Mouse (Mus musculus) erythroid progenitor cell, adult 5-6 weeks (primary cell): Measurements from ENCODE around the gene Lsamp. TPM values are rescaled to one million over a fixed set of nuclear protein-coding genes. Genes with fewer than 3 reads are reported as not detected.

Experiments used
- ATAC-seq: replicated peaks from 2 replicates; pipeline ENCODE4 v1.8.0; 2016; ENCODE audit warnings: moderate number of reproducible peaks, mild to moderate bottlenecking, moderate TSS enrichment, inconsistent platforms; ENCODE audit not compliant: poor library complexity, low FRiP score, severe bottlenecking
- total RNA-seq, 2 experiments: library from RNA; stranded (forward) in 1 of 2; stranded (reverse) in 1 of 2; fragments of 150-400 nt in 1 of 2; fragments of 186-747, 209-891 nt in 1 of 2; gene quantifications; 2 replicates each; pipeline versions ENCODE4 v1.2.3 to v1.2.4; 2015 to 2017; ENCODE audit warnings: low replicate concordance in 2 of 2

The Lsamp gene
- total RNA-seq, 2 experiments from 2014 or later, result not detected

- no peak for ATAC-seq
These were observed 1842.9 kb downstream of the Lsamp start for GRCm38 (mm10) chr16:41826899-41827604.

GRCm38 (mm10) chr16:41827605-41827948, 1843.4 kb downstream of the Lsamp start:
- no peak for ATAC-seq

DNA sequence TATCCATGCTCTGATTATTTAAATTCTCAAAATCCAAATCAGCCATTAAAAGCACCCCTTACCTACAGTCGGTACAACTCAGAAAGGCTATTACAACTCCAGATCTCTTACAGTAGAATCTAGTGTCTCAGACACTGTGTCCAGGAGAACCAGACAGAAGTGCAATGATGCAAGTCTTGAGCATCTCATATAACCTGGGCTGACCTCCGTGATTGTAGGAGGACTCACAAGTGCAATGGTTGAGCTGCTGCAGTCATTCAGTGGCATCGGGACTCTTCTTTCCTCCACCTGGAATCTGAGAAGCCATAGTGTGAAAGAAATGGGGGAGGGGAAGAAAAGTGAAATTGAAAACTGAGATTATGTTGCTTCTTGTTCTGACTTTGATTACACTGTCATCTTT, 1850.5 kb downstream of the Lsamp start:
- ATAC-seq, result no peak

DNA sequence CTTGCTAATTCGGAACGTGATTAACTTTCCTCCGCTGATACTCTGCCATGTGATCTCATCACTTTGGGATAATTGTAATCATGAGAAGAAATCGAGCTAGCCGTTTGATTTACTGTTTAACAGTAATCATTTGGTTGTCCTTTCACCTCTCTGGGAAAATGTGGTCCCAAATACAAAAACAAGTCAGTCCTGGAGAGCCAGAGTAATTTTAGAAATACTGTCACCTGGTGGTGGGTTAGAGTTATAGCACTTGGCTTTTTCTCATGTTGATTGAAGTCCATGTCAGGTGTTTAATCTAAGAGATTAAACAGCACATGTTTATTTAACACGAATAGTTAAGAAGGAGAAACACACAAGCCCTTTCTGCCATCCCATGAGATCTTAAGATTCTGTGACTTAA, 1851.6 kb downstream of the Lsamp start:
- no peak for ATAC-seq

- no peak for ATAC-seq
These were observed 1855.7 kb downstream of the Lsamp start for GRCm38 (mm10) chr16:41839751-41840404.

- ATAC-seq, result no peak
These were observed 1862.7 kb downstream of the Lsamp start for GRCm38 (mm10) chr16:41846903-41847302.

DNA sequence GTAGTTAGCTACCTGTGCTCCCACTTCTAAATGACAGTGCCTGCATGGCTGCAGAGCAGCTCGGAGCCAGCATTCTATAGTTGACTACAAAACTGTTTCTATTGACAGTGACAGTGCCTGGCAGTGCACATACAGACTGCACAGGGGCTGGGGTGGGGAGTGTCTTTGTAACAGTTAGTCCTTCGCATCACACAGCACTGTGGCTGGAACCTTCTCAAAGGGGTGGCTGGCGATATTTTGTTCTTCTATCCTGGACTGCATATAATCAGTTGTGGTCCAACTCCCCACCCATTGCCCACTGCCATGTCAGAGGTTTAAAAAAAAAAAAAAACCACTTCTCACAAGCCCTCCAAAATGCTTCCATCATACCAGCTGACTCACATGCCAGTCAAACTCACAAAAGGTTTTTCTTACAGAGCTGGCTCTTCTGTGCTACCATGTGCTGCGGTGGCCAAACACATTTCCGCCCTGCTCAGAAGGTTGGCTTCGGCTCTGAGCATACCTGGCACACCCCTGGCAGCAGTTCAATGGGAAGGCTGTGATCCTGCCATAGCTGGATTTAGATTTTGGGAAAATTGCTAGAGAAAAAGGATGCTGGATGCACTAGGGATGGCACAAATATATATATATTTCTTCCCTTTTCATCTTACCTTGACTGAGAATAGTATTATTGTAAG, 1887.9 kb downstream of the Lsamp start:
- no peak for ATAC-seq

- ATAC-seq, result no peak
These were observed 1904.5 kb downstream of the Lsamp start for GRCm38 (mm10) chr16:41888546-41889165.

DNA sequence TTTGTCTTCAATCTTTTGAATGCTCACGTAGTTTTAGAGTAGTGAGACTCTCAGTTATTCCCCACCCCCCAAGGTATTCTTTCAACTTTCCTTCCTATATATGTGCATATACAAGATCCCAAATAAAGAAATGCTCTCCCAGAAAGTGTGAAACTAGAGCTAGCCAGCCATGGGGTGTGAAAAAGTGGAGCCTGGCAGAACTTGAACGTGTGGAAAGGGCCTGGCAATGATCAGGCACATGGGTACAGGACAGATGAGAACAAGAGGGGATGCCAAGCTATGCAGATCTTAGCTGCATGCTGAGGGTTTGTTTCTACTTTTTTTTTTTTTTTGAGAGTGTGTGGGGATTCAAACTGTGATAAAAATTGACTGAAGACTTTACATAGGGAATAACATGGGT, 1916.6 kb downstream of the Lsamp start:
- no peak for ATAC-seq

DNA sequence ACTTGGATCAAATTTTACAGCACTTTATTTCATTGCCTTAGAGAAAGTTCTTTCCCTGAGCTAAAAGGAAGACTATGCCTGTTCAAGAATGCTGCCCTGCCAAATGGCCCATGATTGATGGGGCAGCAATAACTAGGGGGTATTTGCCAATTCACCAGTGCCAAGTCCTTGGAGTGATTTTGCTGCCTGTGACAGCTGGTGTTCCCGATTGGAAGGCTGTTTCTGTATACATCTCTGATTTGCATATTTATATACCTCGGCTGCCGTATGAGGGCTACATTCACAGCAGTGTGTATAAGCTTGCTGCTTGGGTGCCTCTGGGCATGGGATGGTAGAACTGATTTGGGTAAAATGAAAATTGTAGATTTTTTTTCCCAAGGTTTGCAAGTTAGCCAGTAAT, 1919.5 kb downstream of the Lsamp start:
- no peak for ATAC-seq

GRCm38 (mm10) chr16:41912584-41913193, 1928.5 kb downstream of the Lsamp start:
- ATAC-seq, result no peak

- no peak for ATAC-seq
These were observed 1929.2 kb downstream of the Lsamp start for GRCm38 (mm10) chr16:41913346-41913745.

DNA sequence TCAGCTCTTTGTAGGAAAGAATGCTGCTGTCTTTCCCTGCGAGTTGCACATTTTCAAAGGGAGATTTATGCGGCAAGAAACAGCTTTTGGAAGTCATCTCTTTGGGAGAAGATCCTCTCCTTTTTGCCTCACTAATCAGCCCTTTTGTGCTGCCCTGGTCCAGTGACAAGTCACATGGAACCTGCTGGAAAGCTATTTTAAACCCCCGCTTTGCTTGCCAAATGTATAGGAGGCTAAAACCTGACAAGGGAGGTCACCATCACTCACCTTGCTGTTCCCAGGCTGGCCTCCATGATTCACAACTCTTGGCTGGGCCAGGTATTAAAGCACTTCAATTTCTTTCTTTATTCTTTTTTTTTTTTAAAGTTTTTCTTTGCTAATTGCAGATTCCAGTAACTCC, 1932.2 kb downstream of the Lsamp start:
- no peak for ATAC-seq

DNA sequence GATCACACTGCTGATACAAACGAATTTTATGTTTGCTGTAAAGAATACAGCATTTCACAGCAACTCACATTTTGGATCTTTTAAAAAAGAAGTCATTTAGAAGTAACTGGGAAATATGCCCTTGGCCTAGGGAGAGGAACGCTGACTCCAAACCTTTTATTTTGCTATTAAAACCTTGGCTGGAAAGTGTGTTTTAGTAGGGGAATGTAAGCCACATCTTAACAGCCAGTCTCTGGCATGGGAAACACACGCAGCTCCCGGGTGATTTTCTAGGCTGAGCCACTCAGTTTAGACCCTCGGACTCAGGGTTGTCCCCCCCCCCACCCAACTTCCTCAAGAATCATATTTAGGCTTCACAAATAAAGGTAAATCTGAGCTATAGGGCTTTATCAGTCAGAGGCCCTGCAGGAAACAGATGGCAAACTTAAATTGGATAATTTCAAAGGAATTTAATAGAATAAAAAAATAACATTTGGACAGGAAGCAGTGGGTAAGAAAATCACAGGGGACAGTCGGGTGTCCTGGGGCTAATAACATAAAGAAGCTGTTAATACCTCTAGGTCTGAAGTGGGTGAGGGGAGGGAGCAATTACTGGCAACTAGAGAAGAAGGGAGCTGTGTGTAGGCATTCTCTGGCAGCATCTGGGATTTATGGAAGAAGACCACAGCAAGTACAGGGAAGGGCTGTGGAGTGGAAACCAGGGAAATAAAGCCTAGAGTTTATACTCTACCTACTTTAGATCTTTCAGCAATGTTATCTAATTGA, 1933.1 kb downstream of the Lsamp start:
- ATAC-seq, result no peak

- ATAC-seq, result no peak
These were observed 1945.4 kb downstream of the Lsamp start for GRCm38 (mm10) chr16:41929546-41929945.

GRCm38 (mm10) chr16:41935701-41936100, 1951.5 kb downstream of the Lsamp start:
- ATAC-seq, result no peak

- ATAC-seq, result no peak
These were observed 1952.9 kb downstream of the Lsamp start for GRCm38 (mm10) chr16:41936908-41937595.

DNA sequence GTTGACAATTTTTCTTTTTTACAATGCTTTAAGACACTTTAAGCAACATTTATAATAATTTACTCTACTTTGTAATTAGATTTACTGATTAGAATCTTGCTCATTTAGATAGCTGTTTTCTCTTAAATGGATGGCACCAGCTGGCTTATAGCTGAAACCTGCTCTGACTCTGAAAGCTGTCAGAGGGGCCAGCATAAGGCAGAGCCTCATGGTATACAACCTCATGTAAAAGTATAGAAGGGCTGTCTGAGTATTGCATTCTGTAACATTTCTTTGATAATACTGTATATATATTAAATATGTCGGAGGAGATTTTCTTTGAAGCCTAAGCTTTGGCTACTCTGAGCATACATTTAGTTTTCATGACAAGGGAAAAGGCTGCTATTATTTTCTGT, 1953.4 kb downstream of the Lsamp start:
- no peak for ATAC-seq

DNA sequence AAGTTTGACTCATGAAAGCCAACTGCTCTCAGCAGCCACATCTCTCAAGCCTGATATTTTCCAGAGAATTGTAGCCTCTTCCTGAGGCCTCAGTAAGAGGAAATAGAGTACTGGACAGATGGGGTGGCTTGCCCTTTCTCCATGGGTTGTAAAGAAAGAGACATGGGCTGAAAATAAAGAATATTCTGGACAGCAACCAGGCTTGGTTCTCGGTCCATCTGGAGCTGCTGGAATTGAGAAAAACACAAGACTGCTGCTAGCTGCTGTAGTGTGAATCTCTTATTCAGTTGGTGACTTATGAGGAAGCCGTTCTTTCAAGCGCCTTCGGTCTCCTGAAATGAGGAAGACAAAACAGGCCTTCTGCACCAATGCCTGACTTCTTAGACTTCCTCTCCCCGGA, 1954.1 kb downstream of the Lsamp start:
- ATAC-seq, result no peak
